Mouse (Mus musculus) mesoderm, embryonic 11.5 days (tissue): ENCODE results near the gene Sos2.

ENCODE experiments used
- DNase-seq: peaks from one replicate; pipeline ENCODE4 v3.0.0-alpha.2; 2012; ENCODE audit warnings: low read depth, low spot score

The Sos2 gene

DNA sequence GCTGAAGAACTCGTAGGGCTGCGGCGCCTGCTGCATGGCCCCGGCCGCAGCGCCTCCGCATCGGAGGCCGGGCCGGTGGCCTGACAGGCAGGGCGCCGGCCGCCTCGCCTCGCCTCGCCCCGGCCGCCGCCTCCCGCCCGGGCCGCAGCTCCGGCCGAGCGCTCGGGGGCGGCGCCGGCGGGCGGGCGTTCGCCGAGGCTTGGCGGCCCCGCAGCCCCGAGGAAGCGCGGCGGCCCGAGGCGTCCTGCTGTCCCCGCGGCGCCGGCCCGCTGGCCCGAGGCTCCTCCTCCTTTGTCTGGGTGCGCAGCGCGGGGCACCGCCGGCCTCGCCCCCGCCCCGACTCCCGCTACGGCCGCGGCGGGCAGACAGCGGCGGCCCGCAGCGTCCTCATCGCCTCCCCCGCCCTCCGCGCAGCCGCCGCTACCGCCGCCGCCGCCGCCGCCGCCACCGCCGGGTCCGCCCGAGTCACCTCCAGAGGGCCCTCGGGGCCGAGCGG is at the start of gene Sos2:
Gene Sos2 (minus strand): TSS at position 287 of the 496 bp plus-strand sequence.
- peak; percentile 50 for DNase-seq

DNA sequence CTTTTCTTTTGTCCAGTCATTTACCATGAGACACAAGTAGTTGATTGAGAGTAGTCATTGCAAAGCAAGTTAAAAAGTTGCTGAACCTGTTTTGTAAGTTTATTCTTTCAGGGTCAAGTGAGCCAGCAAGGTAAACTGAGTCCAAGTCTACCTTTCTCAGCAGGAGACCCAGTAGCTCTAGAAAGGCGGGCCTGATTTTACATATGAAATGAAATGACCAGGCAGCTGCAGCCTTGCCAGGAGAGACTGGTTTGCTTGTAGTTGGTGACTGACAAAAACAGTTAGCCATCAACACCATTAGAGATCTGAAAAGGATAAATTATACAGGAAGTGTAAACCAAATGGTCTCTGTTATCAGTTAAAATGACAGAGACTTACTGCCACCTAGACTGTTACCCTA is 48.7 kb upstream of the Sos2 start:
- DNase-seq, result no peak

GRCm38 (mm10) chr12:69729246-69729645 is 47.6 kb upstream of the Sos2 start:
- no peak for DNase-seq

- DNase-seq, result peak; percentile 95
Observed at GRCm38 (mm10) chr12:69724711-69725460, 43.2 kb upstream of the Sos2 start, which contains the start of the genes L2hgdh and Atp5s. TSS of gene L2hgdh (minus strand) at chr12:69724873. TSS of gene Atp5s (plus strand) at chr12:69724950.

GRCm38 (mm10) chr12:69724018-69724710 is 42.5 kb upstream of the Sos2 start:
- DNase-seq, result no peak

GRCm38 (mm10) chr12:69723376-69723775 is 41.7 kb upstream of the Sos2 start:
- no peak for DNase-seq

DNA sequence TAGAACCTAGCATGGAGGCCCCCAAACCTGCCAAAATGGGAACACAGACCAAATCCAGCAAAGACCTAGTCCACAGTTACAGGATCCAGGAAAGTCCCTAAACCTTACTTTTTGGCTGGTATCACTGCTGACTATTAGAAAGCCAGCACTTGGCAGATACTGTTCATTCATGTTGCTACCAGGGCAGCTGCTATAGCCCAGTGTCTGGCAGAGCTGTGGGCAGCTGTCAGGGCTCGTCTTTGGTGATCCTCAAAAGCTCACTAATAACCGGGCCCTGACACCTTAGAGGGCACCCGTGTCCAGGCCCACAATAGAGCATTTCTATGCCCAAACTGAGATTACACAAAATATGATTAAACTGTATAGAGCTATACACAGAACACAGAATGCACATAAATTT is 41.2 kb upstream of the Sos2 start:
- no peak for DNase-seq

GRCm38 (mm10) chr12:69713628-69714027 is 32.0 kb upstream of the Sos2 start:
- DNase-seq, result no peak

- no peak for DNase-seq
Observed at GRCm38 (mm10) chr12:69704799-69705458, 23.3 kb upstream of the Sos2 start.

GRCm38 (mm10) chr12:69698352-69698751 is 16.7 kb upstream of the Sos2 start:
- DNase-seq, result no peak

DNA sequence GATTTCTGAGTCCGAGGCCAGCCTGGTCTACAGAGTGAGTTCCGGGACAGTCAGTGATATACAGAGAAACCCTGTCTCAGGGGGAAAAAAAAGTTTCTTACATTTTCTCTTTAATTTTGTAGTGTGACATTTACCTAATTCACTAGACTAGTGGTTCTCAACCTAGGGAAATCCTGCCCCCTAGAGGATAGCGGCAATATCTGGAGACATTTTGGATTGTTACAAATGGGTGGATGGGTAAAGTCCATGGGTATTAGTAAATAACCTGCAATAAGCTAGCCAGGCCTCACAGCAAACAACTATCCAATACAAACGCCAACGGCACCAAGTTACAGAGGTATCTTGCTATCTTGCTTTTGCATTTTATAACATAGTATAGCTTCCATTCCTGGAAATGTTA is 15.1 kb upstream of the Sos2 start:
- DNase-seq, result peak; percentile 37

DNA sequence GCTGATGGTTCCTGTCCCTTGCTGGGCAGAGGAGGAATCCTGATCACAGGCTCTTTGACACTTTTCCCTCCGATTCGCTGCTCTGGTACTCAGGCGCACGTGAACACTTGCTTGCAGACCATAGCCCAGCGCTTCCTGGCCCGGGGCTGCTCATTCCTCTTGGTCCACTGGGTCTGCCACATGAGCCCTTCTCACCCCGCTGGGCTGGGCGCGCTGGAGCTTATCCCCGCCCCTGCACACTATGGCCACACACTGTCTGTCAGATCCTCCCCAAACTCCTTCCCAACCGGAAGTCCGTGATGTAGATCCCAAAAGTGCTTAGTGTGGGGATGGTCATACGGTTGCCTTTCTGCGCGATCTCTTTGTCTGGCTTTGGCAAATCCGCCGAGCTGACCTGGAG is 11.8 kb upstream of the Sos2 start:
- DNase-seq, result no peak

DNA sequence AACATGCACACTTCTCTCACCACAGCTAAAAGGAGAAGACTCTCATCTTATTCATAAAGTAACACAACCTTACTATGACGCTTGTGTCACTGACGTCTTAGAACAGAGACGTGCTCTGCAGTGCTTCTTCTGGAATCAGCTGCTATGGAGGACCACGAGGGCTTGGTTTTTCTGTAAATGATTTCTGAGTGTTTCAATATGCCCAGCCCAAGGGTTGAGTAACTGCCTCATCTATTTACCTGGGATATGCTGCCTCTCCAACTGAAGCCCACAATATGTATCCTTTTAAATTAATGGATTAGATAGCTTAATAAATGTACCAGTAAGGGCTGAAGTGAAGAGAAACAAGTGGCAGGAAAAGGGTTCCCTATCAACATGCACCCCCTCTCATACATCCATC is 9.1 kb upstream of the Sos2 start:
- no peak for DNase-seq

- DNase-seq, result no peak
Observed at GRCm38 (mm10) chr12:69689094-69689493, 7.4 kb upstream of the Sos2 start.

DNA sequence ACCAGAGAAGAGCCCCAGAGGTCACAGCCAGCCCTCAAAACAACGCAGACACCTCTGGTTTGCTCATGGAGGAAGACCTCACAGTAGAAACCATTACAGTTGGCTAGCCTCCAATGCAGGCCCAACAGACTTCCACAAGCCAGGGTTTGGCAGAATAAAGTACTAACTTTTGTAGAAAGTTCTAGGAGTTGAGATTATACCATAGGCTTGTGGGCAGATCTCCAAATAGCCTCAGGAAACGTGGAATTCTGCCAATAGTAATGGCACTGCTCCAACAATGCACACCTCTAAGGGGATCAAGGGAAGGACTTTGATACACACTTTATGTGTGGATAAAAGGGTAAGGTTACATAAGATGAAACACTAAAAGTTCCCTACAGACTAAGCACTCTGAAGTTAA is 6.7 kb upstream of the Sos2 start:
- DNase-seq, result no peak

DNA sequence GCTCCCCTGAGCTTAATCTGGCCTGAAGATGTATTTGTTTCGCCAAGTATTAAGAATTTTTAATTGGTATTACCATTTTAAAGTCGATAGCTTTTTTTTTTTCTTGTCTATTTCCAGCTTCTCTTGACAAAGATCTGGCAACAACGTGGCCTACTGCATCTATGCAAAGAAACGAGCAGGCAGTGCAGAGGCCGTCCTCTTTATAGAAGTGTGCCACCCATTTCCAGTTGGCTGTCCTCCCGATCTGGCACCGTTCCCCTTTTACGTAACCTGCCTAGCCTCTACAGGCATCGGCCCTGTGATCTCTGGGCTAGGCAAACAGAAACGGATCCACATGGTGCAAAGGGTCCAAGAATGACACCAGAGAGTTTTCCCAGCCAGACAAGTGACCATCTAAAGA is 1.9 kb upstream of the Sos2 start:
- DNase-seq, result no peak

- DNase-seq, result no peak
Observed at GRCm38 (mm10) chr12:69682788-69683419, 1.3 kb upstream of the Sos2 start.

DNA sequence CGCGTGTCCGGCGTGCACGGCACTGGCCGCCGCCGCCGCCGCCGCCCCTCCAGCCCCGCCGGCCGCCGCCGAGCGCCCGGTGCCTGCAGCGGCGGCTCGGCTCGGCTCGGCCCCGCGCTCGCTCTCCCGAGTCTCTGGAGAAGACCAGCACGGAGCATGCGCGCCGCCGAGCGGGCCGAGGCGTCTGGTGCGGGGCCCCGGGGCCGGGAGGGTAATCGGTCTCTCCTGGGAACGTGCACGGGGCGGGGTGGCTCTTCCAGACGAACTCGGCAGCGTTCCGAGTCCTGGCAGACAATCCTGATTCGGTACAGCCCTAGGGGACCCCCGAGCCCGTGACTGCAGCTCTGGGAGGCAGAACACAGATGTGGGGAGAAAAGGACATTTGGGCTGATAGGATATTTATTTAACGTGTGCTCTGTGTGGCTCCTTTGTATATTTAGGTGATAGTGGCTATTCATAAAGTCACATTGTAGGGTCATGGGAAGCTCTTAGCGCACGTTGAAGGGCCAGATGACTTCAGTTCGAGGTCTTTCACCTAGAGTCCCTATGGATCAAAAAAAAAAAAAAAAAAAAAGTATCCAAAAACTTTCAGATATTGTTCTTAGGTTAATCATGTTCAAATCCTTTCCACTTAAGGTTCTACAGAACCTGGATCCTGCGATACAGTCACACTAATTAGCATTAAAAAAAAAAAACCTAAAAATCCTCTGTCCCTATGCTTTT is 574 bp upstream of the Sos2 start:
- peak; percentile 86 for DNase-seq

DNA sequence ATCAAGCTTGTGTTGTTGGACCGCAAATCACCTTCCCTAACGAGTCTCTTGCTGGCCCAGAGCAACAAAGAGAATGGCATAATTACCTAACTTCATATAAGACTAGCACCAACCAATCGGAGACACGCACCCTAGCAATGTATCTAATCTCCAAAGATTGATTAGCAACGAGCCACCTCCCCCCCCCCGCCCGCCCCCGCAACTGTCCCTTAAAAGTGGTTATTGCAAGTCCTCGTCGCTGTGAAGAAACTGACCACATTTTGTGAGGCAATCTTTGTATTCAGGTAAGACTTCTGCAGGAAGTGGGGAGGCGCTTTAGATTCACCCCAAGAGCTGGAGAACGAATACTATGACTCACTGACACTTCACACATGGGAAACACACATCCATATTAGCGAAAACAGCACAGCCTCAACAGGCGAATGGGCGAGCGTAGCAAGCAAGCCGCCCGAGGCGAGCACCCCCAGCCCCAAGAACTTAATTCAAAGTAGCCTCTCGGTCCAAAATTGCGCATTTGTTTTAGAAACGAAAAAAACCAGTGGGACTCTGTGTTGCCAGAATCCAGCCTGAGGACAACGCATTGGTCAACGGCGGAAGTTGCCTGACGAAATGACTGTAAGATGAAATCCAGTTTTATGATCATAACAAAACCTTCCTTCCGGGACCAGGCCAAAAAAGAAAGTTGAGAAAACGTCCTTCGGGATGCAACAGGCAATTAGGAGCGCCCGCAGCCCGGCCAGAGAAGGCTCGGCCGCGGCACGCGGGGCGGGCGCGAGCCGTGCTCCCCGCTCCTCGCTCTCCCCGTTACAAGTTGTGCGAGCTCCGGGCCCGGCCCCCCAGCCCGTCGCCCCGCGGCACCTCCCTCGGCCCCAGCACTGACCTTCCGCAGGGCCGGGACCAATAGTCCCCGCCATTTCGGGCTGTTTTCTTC is 752 bp downstream of the Sos2 start:
- peak; percentile 50 for DNase-seq

DNA sequence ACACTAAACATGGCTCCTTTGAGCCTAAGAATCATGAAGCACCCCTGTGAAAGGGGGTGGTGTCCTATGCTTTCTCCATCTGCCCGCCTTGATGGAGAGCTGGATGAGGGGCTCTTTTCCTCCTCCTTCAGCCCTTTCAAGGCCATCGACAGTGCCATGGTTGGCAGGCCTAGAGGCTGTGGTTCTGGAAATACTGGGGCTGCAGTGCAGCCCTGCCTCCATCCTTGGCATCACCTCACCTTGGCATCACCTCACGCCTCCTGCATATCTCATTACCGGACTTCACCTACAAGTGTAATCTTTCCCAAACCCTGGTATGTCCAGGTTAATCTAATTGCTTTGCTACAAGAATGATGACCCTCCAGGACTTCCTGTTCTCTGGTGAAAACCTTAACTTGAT is 5.5 kb downstream of the Sos2 start:
- DNase-seq, result no peak
